Mouse (Mus musculus) neutrophil, adult 5-6 weeks (primary cell): ENCODE measurements around the gene Sv2c. TPM values are rescaled to one million over a fixed set of nuclear protein-coding genes. Genes with fewer than 3 reads are reported as not detected.

Source experiments
- total RNA-seq: library from RNA; stranded (forward); fragments of 200-1000 nt; gene quantifications from 2 replicates; pipeline ENCODE4 v1.2.3, GENCODE M21; 2017

Gene Sv2c
- total RNA-seq, 1 experiment from 2014 or later: 0.12 TPM

Other genes starting within 250 kb of the Sv2c start
- 33.4 and 35.4 TPM in 2 replicates for gene Iqgap2, start 240.7 kb downstream of the Sv2c start, total RNA-seq
- gene Gm20075, start 51.2 kb downstream of the Sv2c start, total RNA-seq: 1.4 and 1.7 TPM in 2 replicates
- gene Gm17190, start 50.5 kb downstream of the Sv2c start, total RNA-seq: not detected in 2 replicates